ENCODE assay signal across 9 mouse cellular contexts in genomic region chr7:45134544-45135026, GRCm38 (mm10). TPM values are rescaled to one million over a fixed set of nuclear protein-coding genes. Genes with fewer than 3 reads are reported as not detected.
DNase-seq lines count a peak whose midpoint lies in the region; ATAC-seq and TF ChIP-seq lines count a peak whose summit lies in the region.
"Had no signal": no experiment of that assay in that cellular context is flagged by ENCODE, and none has a peak within 500 bp of the region (broad histone marks: within the 10 kb centered on the region; RNA-seq: fewer than 3 reads in every experiment).

No protein-coding gene starts in this region.

- H3K27ac ChIP-seq in thymus, adult 2 months (ENCODE audit: control insufficient read depth, insufficient read depth, low read length): no peak overlapping the region
- no peak overlapping the region for H3K27ac ChIP-seq in forebrain, embryonic 13.5 days

- TF ChIP-seq POLR2A in thymus, adult 2 months (IDR thresholded peaks at IDR 0.05; ENCODE audit: control insufficient read depth, extremely low read depth, insufficient read depth, low read length, poor library complexity): no peak

- H3K4me3 ChIP-seq in thymus, adult 2 months (ENCODE audit: control insufficient read depth, insufficient read depth, low read length): no peak overlapping the region
- H3K4me3 ChIP-seq in forebrain, embryonic 13.5 days: no peak overlapping the region

- intact Hi-C loops in left cerebral cortex, postnatal 25 days (cut with DNase I): no loop called here

- no peaks in the 10 kb centered on the region for H3K27me3 ChIP-seq in thymus, adult 2 months (ENCODE audit: control insufficient read depth, insufficient read depth, low read length)
- no peaks in the 10 kb centered on the region for H3K27me3 ChIP-seq in splenic B cell, adult 2 months (ENCODE audit: control insufficient read depth, insufficient read depth, low read length, poor library complexity, severe bottlenecking)
- peaks cover 23% of the 10 kb centered on the region for H3K27me3 ChIP-seq in forebrain, embryonic 13.5 days
- H3K27me3 ChIP-seq: Patski had no signal

- H3K4me1 ChIP-seq in thymus, adult 2 months (replicated peaks; ENCODE audit: control insufficient read depth, insufficient read depth, low read length): peaks cover 45% of the 10 kb centered on the region
- peaks cover 10% of the 10 kb centered on the region for H3K4me1 ChIP-seq in forebrain, embryonic 13.5 days

- H3K9me3 ChIP-seq in forebrain, embryonic 13.5 days (replicated peaks): no peaks in the 10 kb centered on the region

- H3K36me3 ChIP-seq in thymus, adult 2 months (ENCODE audit: control insufficient read depth, insufficient read depth, low read length): no peaks in the 10 kb centered on the region
- peaks cover 7% of the 10 kb centered on the region; the same call in 1 of the 2 replicates for H3K36me3 ChIP-seq in splenic B cell, adult 2 months (ENCODE audit: control insufficient read depth, insufficient read depth, low read length, poor library complexity, severe bottlenecking)
- H3K36me3 ChIP-seq in forebrain, embryonic 13.5 days (ENCODE audit: poor library complexity, severe bottlenecking): no peaks in the 10 kb centered on the region

- no peak for ATAC-seq in forebrain, embryonic 13.5 days
- ATAC-seq: Patski had no signal

- TF ChIP-seq CTCF in thymus, adult 2 months (IDR thresholded peaks at IDR 0.05; ENCODE audit: borderline replicate concordance, control insufficient read depth, extremely low read depth, insufficient read depth, low read length, poor library complexity): no peak

- no peak overlapping the region for H3K9ac ChIP-seq in forebrain, embryonic 13.5 days

- peak; percentile 26 for DNase-seq in cerebellum, adult 8-10 months
- DNase-seq in cerebellum, postnatal 36 days: no peak
- DNase-seq in thymus, postnatal 14 days: peak; percentile 65
- no peak for DNase-seq in thymus, adult 2 months
- DNase-seq in liver: peak; percentile 84
- DNase-seq in splenic B cell, adult 2 months (ENCODE audit: low read depth, low spot score): peak; percentile 51
- no peak for DNase-seq in left cerebral cortex, postnatal 25 days (ENCODE audit: low spot score in 2 of 2)

- WGBS in thymus, adult 2 months: 33% methylated on average over 12 of the region's 12 CpGs
- WGBS in forebrain, embryonic 13.5 days: 10% methylated on average over 12 of the region's 12 CpGs

- no peak overlapping the region for H3K4me2 ChIP-seq in forebrain, embryonic 13.5 days

RNA-seq across cellular contexts. Expression of gene Gm45713, which starts 1.4 kb away (rescaled TPM):
- polyA plus RNA-seq in thymus, adult 2 months (2012; rRNA removed): 0.27 and 0.91 TPM in 2 replicates
- not detected for total RNA-seq in left cerebral cortex, postnatal 25 days (2021)
- polyA plus RNA-seq in forebrain, embryonic 13.5 days (2015; fragmentation: Nextera tagmentation; extraction: Ambion mirVana): 0.13 and 0.31 TPM in 2 replicates
- polyA plus RNA-seq: Patski had no signal

RNA-seq across cellular contexts. Expression of gene Flt3l, which starts 1.6 kb away (rescaled TPM):
- 177 and 207 TPM in 2 replicates for polyA plus RNA-seq in thymus, adult 2 months (2012; rRNA removed)
- 1 to 10 TPM; 3.3 to 5.4 TPM for total RNA-seq in left cerebral cortex, postnatal 25 days (2021)
- polyA plus RNA-seq in forebrain, embryonic 13.5 days (2015; fragmentation: Nextera tagmentation; extraction: Ambion mirVana): 0.79 and 0.92 TPM in 2 replicates

RNA-seq across cellular contexts. Expression of gene Rpl13a, which starts 6.0 kb away (rescaled TPM):
- polyA plus RNA-seq in thymus, adult 2 months (2012; rRNA removed): 4,999 and 5,006 TPM in 2 replicates
- total RNA-seq in left cerebral cortex, postnatal 25 days (2021): 100 to 1,000 TPM; 630 to 639 TPM
- 998 and 1,188 TPM in 2 replicates for polyA plus RNA-seq in forebrain, embryonic 13.5 days (2015; fragmentation: Nextera tagmentation; extraction: Ambion mirVana)

RNA-seq across cellular contexts. Expression of gene Rps11, which starts 10.3 kb away (rescaled TPM):
- 343 and 363 TPM in 2 replicates for polyA plus RNA-seq in thymus, adult 2 months (2012; rRNA removed)
- 100 to 1,000 TPM; 410 to 413 TPM for total RNA-seq in left cerebral cortex, postnatal 25 days (2021)
- 1,342 and 1,406 TPM in 2 replicates for polyA plus RNA-seq in forebrain, embryonic 13.5 days (2015; fragmentation: Nextera tagmentation; extraction: Ambion mirVana)

RNA-seq across cellular contexts. Expression of gene Pih1d1, which starts 19.5 kb away (rescaled TPM):
- 72.5 and 78.7 TPM in 2 replicates for polyA plus RNA-seq in thymus, adult 2 months (2012; rRNA removed)
- total RNA-seq in left cerebral cortex, postnatal 25 days (2021): 10 to 100 TPM; 45.8 to 49.3 TPM
- polyA plus RNA-seq in forebrain, embryonic 13.5 days (2015; fragmentation: Nextera tagmentation; extraction: Ambion mirVana): 97.5 TPM in 2 replicates

Comparison
In these comparisons a context has a peak if more than half of its experiments do, and no peak if none do; other contexts are left out.
1. DNase-seq: peak in cerebellum, adult 8-10 months (single experiment), thymus, postnatal 14 days (single experiment), liver (single experiment) and splenic B cell, adult 2 months (single experiment); none in cerebellum, postnatal 36 days (0 of 2), thymus, adult 2 months (single experiment) and left cerebral cortex, postnatal 25 days (0 of 2).
2. RNA of gene Flt3l, which starts 1.6 kb away (polyA plus RNA-seq): 177 to 207 TPM in thymus, adult 2 months; 0.79 to 0.92 TPM in forebrain, embryonic 13.5 days; every median in the first group is over 10 times any median in the second.